Mouse (Mus musculus) lung, postnatal 0 days (tissue): Measurements from ENCODE around the gene Hectd4. TPM values are rescaled to one million over a fixed set of nuclear protein-coding genes. Genes with fewer than 3 reads are reported as not detected.
"Not testable (repeated sequence)": the region's sequence is repeated elsewhere in the genome, so short reads cannot be mapped to it uniquely, and the experiment has no call there.

Source experiments
- ATAC-seq: fragments of 200-750 bp; cut with Nextera tagmentation; 2 replicates; pipeline ENCODE4 v1.8.0; 2017; ENCODE audit warnings: moderate library complexity
- DNase-seq: peaks from one replicate; pipeline ENCODE4 v3.0.0-alpha.2; 2016; ENCODE audit warnings: low spot score
- H3K27ac ChIP-seq: fragments of 300-500 bp; sonication (generic); 2 replicates; pipeline ENCODE4 v1.5.1; 2014; ENCODE audit warnings: antibody characterized with exemption, mild to moderate bottlenecking, low read length, mixed read lengths
- H3K27me3 ChIP-seq: fragments of 300-500 bp; sonication (generic); replicated peaks from 2 replicates; pipeline ENCODE4 v1.6.1; 2014; ENCODE audit warnings: low read length, mixed read lengths; ENCODE audit not compliant: insufficient read depth
- H3K36me3 ChIP-seq: fragments of 300-500 bp; sonication (generic); 2 replicates; pipeline ENCODE4 v1.6.1; 2014; ENCODE audit warnings: low read length, mixed read lengths; ENCODE audit not compliant: insufficient read depth
- H3K4me1 ChIP-seq: fragments of 300-500 bp; sonication (generic); 2 replicates; pipeline ENCODE4 v1.6.1; 2014; ENCODE audit warnings: antibody characterized with exemption, low read depth, low read length, mixed read lengths; ENCODE audit not compliant: insufficient read depth
- H3K4me2 ChIP-seq: fragments of 300-500 bp; sonication (generic); replicated peaks from 2 replicates; pipeline ENCODE4 v1.6.1; 2014; ENCODE audit warnings: low read depth, mild to moderate bottlenecking, low read length, moderate library complexity, mixed read lengths
- H3K4me3 ChIP-seq: fragments of 300-500 bp; sonication (generic); 2 replicates; pipeline ENCODE4 v1.5.1; 2014; ENCODE audit warnings: low read depth, low read length
- H3K9ac ChIP-seq: fragments of 300-500 bp; sonication (generic); replicated peaks from 2 replicates; pipeline ENCODE4 v1.6.1; 2014; ENCODE audit warnings: low read depth, mild to moderate bottlenecking
- H3K9me3 ChIP-seq: fragments of 300-500 bp; sonication (generic); 2 replicates; pipeline ENCODE4 v1.6.1; 2016; ENCODE audit warnings: low read length, mixed read lengths
- CTCF ChIP-seq: IDR thresholded peaks from 2 replicates; pipeline ENCODE4 v1.5.1; 2016; ENCODE audit warnings: antibody characterized with exemption, mild to moderate bottlenecking
- EP300 ChIP-seq: IDR thresholded peaks from 2 replicates; pipeline ENCODE4 v1.6.1; 2016; ENCODE audit warnings: antibody characterized with exemption, mild to moderate bottlenecking, control low read depth
- WGBS: fragments of 180-500 bp; shearing (Covaris S2); extraction: QIAGEN DNeasy Blood & Tissue Kit; methylation state at CpG from one replicate; pipeline ENCODE4 v1.1.7; 2014; 5-methylcytosine and 5-hydroxymethylcytosine counted together
- polyA plus RNA-seq: library from polyadenylated mRNA; unstranded; fragments of >200 nt; fragmentation: Nextera tagmentation; extraction: Ambion mirVana; gene quantifications from 2 replicates; pipeline ENCODE4 v1.2.1, GENCODE M21; 2015

Hectd4 gene
- polyA plus RNA-seq, 1 experiment from 2014 or later, result 2.5 TPM

- peak overlapping the region; percentile 26; the same call in 1 of the 2 replicates for H3K4me3 ChIP-seq
- ATAC-seq (peak; percentile 71), DNase-seq (peak; percentile 38)
- H3K9me3 ChIP-seq, result no peaks in the 10 kb centered on the region
- H3K27me3 ChIP-seq, result no peaks in the 10 kb centered on the region
- no peak overlapping the region for H3K9ac ChIP-seq
- peak overlapping the region; percentile 36 for H3K4me2 ChIP-seq
- H3K4me1 ChIP-seq, result no peaks in the 10 kb centered on the region
- TF ChIP-seq EP300, result no peak
- peak overlapping the region; percentile 59; the same call in 1 of the 2 replicates for H3K27ac ChIP-seq
- WGBS, result 56% methylated on average over 11 of the region's 11 CpGs
- H3K36me3 ChIP-seq, result peaks cover 36% of the 10 kb centered on the region; the same call in 1 of the 2 replicates
These were observed 109.5 kb downstream of the Hectd4 start for GRCm38 (mm10) chr5:121329333-121330058.

GRCm38 (mm10) chr5:121330154-121330816 is 110.3 kb downstream of the Hectd4 start:
- ATAC-seq, result peak; percentile 63
- H3K4me2 ChIP-seq, result peak overlapping the region; percentile 36; the same call in 1 of the 2 replicates
- H3K27me3 ChIP-seq, DNase-seq, H3K4me1 ChIP-seq, H3K9ac ChIP-seq, H3K9me3 ChIP-seq: not testable (repeated sequence)
- peak overlapping the region; percentile 72 for H3K27ac ChIP-seq
- H3K36me3 ChIP-seq, result peaks cover 35% of the 10 kb centered on the region; the same call in 1 of the 2 replicates
- WGBS, result 55% methylated on average over 10 of the region's 19 CpGs
- H3K4me3 ChIP-seq, result peak overlapping the region; percentile 26; the same call in 1 of the 2 replicates

GRCm38 (mm10) chr5:121331731-121332130 is 111.7 kb downstream of the Hectd4 start:
- Histone ChIP-seq H3K4me1 (no peaks in the 10 kb centered on the region), H3K27me3 (no peaks in the 10 kb centered on the region), H3K4me2 (no peak overlapping the region), H3K27ac (no peak overlapping the region), H3K9me3 (no peaks in the 10 kb centered on the region), H3K36me3 (peaks cover 31% of the 10 kb centered on the region; the same call in 1 of the 2 replicates), H3K9ac (no peak overlapping the region), H3K4me3 (no peak overlapping the region)
- DNase-seq (no peak), ATAC-seq (no peak)
- 91% methylated on average over 10 of the region's 10 CpGs for WGBS
- no peak for TF ChIP-seq CTCF
- no peak for TF ChIP-seq EP300

- DNase-seq (no peak), ATAC-seq (no peak)
- Histone ChIP-seq H3K9ac (no peak overlapping the region), H3K27ac (no peak overlapping the region), H3K36me3 (peaks cover 33% of the 10 kb centered on the region; the same call in 1 of the 2 replicates), H3K4me2 (no peak overlapping the region), H3K4me1 (no peaks in the 10 kb centered on the region), H3K4me3 (no peak overlapping the region), H3K9me3 (no peaks in the 10 kb centered on the region), H3K27me3 (no peaks in the 10 kb centered on the region)
- WGBS, result 90% methylated on average over 9 of the region's 9 CpGs
- TF ChIP-seq CTCF (no peak), EP300 (no peak)
These were observed 114.0 kb downstream of the Hectd4 start for GRCm38 (mm10) chr5:121333976-121334375.

GRCm38 (mm10) chr5:121334454-121334853 is 114.4 kb downstream of the Hectd4 start:
- Histone ChIP-seq H3K9ac (no peak overlapping the region), H3K4me2 (no peak overlapping the region), H3K4me1 (no peaks in the 10 kb centered on the region), H3K27ac (no peak overlapping the region), H3K27me3 (no peaks in the 10 kb centered on the region), H3K9me3 (no peaks in the 10 kb centered on the region), H3K36me3 (peaks cover 33% of the 10 kb centered on the region; the same call in 1 of the 2 replicates), H3K4me3 (no peak overlapping the region)
- DNase-seq (no peak), ATAC-seq (no peak)
- 90% methylated on average over 5 of the region's 5 CpGs for WGBS
- TF ChIP-seq CTCF, result no peak

- DNase-seq (no peak), ATAC-seq (no peak)
- no peak overlapping the region for H3K9ac ChIP-seq
- H3K4me2 ChIP-seq, result no peak overlapping the region
- no peaks in the 10 kb centered on the region for H3K9me3 ChIP-seq
- H3K27ac ChIP-seq, result no peak overlapping the region
- WGBS, result 85% methylated on average over 4 of the region's 4 CpGs
- H3K4me1 ChIP-seq, result no peaks in the 10 kb centered on the region
- H3K4me3 ChIP-seq, result no peak overlapping the region
- H3K27me3 ChIP-seq, result no peaks in the 10 kb centered on the region
- H3K36me3 ChIP-seq, result peaks cover 39% of the 10 kb centered on the region; the same call in 1 of the 2 replicates
- no peak for TF ChIP-seq CTCF
- no peak for TF ChIP-seq EP300
These were observed 115.4 kb downstream of the Hectd4 start for GRCm38 (mm10) chr5:121335426-121335825.
